Mouse (Mus musculus) lung, embryonic 14.5 days (tissue): ENCODE results near the gene Slc27a3. TPM values are rescaled to one million over a fixed set of nuclear protein-coding genes. Genes with fewer than 3 reads are reported as not detected.
A peak's percentile ranks its signal among the peaks of the same experiment; 100 is the strongest.

ENCODE experiments used
- ATAC-seq: fragments of 200-750 bp; cut with Nextera tagmentation; 2 replicates; pipeline ENCODE4 v1.8.0; 2017; ENCODE audit warnings: mild to moderate bottlenecking, moderate TSS enrichment, moderate library complexity; ENCODE audit not compliant: insufficient read depth
- DNase-seq: peaks from one replicate; pipeline ENCODE4 v3.0.0-alpha.2; 2015
- H3K27ac ChIP-seq: fragments of 300-500 bp; sonication (generic); 2 replicates; pipeline ENCODE4 v1.5.1; 2014; ENCODE audit warnings: low read depth, mild to moderate bottlenecking, moderate library complexity
- H3K27me3 ChIP-seq: fragments of 300-500 bp; sonication (generic); 2 replicates; pipeline ENCODE4 v1.6.1; 2014; ENCODE audit warnings: low read length, control low read depth; ENCODE audit not compliant: insufficient read depth
- H3K36me3 ChIP-seq: fragments of 300-500 bp; sonication (generic); 2 replicates; pipeline ENCODE4 v1.6.1; 2014; ENCODE audit warnings: control low read depth; ENCODE audit not compliant: insufficient read depth
- H3K4me1 ChIP-seq: fragments of 300-500 bp; sonication (generic); 2 replicates; pipeline ENCODE4 v1.6.1; 2014; ENCODE audit warnings: antibody characterized with exemption, control low read depth; ENCODE audit not compliant: insufficient read depth
- H3K4me2 ChIP-seq: fragments of 300-500 bp; sonication (generic); 2 replicates; pipeline ENCODE4 v1.6.1; 2014; ENCODE audit warnings: mild to moderate bottlenecking
- H3K4me3 ChIP-seq: fragments of 300-500 bp; sonication (generic); 2 replicates; pipeline ENCODE4 v1.5.1; 2014; ENCODE audit warnings: low read depth, low read length
- H3K9ac ChIP-seq: fragments of 300-500 bp; sonication (generic); 2 replicates; pipeline ENCODE4 v1.6.1; 2014
- H3K9me3 ChIP-seq: fragments of 300-500 bp; sonication (generic); 2 replicates; pipeline ENCODE4 v1.6.1; 2016; ENCODE audit warnings: low read depth, low read length, control low read depth
- CTCF ChIP-seq: IDR thresholded peaks from 2 replicates; pipeline ENCODE4 v1.5.1; 2016; ENCODE audit warnings: antibody characterized with exemption, low read depth
- WGBS: fragments of 180-500 bp; shearing (Covaris S2); extraction: QIAGEN DNeasy Blood & Tissue Kit; methylation state at CpG from one replicate; pipeline ENCODE4 v1.1.7; 2014; 5-methylcytosine and 5-hydroxymethylcytosine counted together
- polyA plus RNA-seq: library from polyadenylated mRNA; unstranded; fragments of >200 nt; fragmentation: Nextera tagmentation; extraction: Ambion mirVana; gene quantifications from 2 replicates; pipeline ENCODE4 v1.2.1, GENCODE M21; 2014

Gene Slc27a3
- polyA plus RNA-seq, 1 experiment from 2014 or later, result 18.4 TPM

DNA sequence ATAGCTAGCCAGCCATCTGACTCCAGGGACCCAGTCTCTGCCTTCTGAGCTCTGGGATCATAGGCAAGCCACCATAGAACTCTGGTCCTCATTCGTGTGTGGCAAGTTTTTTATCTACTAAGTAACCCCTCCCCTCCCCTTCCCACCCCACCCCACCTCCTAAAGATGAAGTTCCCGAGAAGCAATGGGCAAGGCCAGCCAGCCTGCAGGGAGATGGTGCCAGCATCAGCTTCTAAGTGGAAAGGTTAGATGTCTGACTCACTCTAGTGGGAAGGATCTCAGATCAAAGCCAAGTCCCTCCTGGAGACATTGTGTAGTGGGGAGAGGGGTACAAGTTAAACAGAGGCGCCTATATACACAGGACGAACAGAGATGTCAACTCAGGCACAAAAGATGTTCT, 1.3 kb upstream of the Slc27a3 start:
- H3K4me2 ChIP-seq, result no peak overlapping the region
- DNase-seq (no peak), ATAC-seq (no peak)
- H3K9ac ChIP-seq, result no peak overlapping the region
- H3K4me1 ChIP-seq, result peaks cover 17% of the 10 kb centered on the region
- no peak overlapping the region for H3K4me3 ChIP-seq
- no peaks in the 10 kb centered on the region for H3K27me3 ChIP-seq
- no peaks in the 10 kb centered on the region for H3K9me3 ChIP-seq
- H3K36me3 ChIP-seq, result peaks cover 60% of the 10 kb centered on the region
- TF ChIP-seq CTCF, result no peak
- WGBS, result 53% methylated on average over 4 of the region's 4 CpGs
- no peak overlapping the region for H3K27ac ChIP-seq

DNA sequence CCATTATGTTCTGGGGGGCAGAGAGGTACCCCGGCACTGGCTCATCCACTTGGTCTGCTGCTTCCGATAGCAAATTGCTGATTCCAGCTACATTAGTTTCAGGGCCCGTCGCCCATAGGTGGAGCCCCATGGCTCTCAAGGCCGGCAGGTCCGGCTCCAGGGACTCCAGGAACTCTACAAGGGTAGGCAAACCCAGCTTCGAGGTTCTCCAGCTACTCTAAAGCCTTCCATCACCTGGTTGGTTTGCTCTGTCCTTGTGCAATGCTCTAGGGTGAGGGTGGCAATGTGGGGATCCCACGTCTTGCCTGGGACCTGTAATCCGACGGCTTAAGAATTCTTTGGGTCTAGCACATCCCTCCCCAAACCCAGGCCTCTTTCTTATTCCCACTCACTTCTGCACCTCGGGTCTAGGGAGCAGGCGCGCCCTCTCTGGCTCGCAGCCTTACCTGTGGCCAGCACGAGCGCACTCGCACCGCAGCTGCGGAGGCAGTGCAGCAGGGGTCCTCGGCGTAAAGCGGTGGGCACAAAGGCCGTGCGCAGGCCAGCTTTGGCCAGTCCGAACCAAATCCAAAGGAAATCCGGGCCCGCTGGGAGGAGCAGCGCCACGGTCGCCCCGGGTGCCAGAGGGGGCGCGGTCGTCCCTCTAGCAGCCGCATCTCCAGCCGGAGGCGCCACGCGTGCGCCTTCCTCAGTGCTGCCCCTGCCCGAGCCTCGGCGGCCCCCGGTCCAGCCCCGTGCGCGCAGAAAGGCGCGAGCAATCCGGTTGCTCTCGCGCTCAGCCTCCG, 820 bp downstream of the Slc27a3 start:
- 4% methylated on average over 53 of the region's 53 CpGs for WGBS
- TF ChIP-seq CTCF, result peak; percentile 27
- peak overlapping the region; percentile 92 for H3K27ac ChIP-seq
- H3K4me2 ChIP-seq, result peak overlapping the region; percentile 99
- no peaks in the 10 kb centered on the region for H3K27me3 ChIP-seq
- peaks cover 49% of the 10 kb centered on the region for H3K36me3 ChIP-seq
- no peaks in the 10 kb centered on the region for H3K9me3 ChIP-seq
- peak; percentile 66 for ATAC-seq
- H3K9ac ChIP-seq, result peak overlapping the region; percentile 74
- H3K4me1 ChIP-seq, result peaks cover 17% of the 10 kb centered on the region
- peak; percentile 75 for DNase-seq
- H3K4me3 ChIP-seq, result peak overlapping the region; percentile 66

DNA sequence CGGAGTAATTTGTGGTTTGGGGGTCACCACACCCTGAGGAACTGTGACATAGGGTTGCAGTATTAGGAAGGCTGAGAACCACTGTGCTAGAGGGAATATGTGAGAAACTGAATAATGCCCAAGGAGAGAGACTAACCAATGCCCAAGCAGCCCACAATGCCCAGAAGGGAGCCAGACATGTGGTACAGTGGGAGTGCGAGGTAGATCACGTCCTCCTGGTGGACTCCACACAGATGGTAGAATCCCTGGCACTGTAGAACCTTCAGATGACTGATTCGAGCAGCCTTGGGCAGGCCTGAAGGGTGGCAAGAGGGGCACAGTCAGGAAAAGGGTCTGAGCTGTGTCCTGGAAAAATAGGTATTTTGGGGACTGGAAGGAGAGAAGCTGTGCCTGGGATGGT, 1.5 kb downstream of the Slc27a3 start:
- Histone ChIP-seq H3K27ac (no peak overlapping the region), H3K27me3 (no peaks in the 10 kb centered on the region), H3K9me3 (no peaks in the 10 kb centered on the region), H3K4me2 (peak overlapping the region; percentile 99), H3K36me3 (peaks cover 41% of the 10 kb centered on the region), H3K9ac (peak overlapping the region; percentile 74; the same call in 1 of the 2 replicates), H3K4me1 (peaks cover 17% of the 10 kb centered on the region), H3K4me3 (peak overlapping the region; percentile 66)
- TF ChIP-seq CTCF, result no peak
- DNase-seq (no peak), ATAC-seq (no peak)
- 72% methylated on average over 4 of the region's 4 CpGs for WGBS

DNA sequence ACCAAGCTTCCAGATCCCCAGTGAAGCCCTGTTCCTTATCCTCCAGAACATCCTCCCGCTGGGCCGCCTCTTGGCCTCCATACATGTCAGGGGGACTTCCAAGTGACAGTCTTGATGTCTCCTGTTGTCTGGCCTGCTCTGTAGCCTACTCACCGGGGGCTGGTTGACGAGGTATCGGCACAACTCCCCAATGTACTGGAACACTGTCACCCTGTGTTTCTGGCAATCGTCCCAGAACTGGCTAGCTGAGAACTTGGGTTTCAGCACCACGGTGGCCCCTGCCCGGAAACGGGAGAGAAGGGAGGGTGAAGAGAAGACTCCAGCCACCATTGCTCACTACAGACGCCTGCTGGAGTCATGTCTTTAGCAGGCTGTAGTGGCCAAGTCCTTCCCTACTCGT, 2.3 kb downstream of the Slc27a3 start:
- no peak for TF ChIP-seq CTCF
- peak overlapping the region; percentile 99 for H3K4me2 ChIP-seq
- H3K4me1 ChIP-seq, result peaks cover 17% of the 10 kb centered on the region
- no peak overlapping the region for H3K27ac ChIP-seq
- H3K36me3 ChIP-seq, result peaks cover 34% of the 10 kb centered on the region
- 0 out of 2 replicates have a peak overlapping the region, but pooled peaks have one; percentile 2 for H3K4me3 ChIP-seq
- ATAC-seq, result no peak
- 32% methylated on average over 11 of the region's 11 CpGs for WGBS
- H3K9ac ChIP-seq, result 0 out of 2 replicates have a peak overlapping the region, but pooled peaks have one; percentile 5
- peak; percentile 79 for DNase-seq
- no peaks in the 10 kb centered on the region for H3K27me3 ChIP-seq
- no peaks in the 10 kb centered on the region for H3K9me3 ChIP-seq

DNA sequence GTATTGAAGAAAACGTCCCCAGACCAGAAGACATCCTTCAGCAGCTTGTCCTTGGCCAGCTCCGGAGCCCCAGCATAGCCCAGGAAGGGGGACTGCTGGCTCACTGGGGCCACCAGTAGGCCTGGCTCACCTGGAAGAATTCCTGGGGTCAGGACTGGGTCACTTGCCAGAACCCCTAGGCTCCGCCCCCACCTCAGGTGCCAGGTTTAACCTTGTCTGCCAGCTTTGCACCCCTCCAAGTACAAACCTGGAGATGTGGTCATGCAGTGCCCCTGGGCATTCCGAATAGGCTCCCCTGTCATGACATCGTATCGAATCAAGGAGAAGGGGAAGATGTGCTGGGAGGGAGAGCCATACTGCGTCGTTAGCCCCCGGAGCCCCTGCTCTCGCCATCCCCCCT, 2.9 kb downstream of the Slc27a3 start:
- no peak overlapping the region for H3K4me3 ChIP-seq
- H3K27ac ChIP-seq, result no peak overlapping the region
- ATAC-seq (no peak), DNase-seq (no peak)
- H3K4me1 ChIP-seq, result peaks cover 17% of the 10 kb centered on the region
- WGBS, result 86% methylated on average over 10 of the region's 10 CpGs
- no peak overlapping the region for H3K9ac ChIP-seq
- no peaks in the 10 kb centered on the region for H3K9me3 ChIP-seq
- no peak overlapping the region for H3K4me2 ChIP-seq
- no peaks in the 10 kb centered on the region for H3K27me3 ChIP-seq
- peaks cover 28% of the 10 kb centered on the region for H3K36me3 ChIP-seq
- TF ChIP-seq CTCF, result no peak

DNA sequence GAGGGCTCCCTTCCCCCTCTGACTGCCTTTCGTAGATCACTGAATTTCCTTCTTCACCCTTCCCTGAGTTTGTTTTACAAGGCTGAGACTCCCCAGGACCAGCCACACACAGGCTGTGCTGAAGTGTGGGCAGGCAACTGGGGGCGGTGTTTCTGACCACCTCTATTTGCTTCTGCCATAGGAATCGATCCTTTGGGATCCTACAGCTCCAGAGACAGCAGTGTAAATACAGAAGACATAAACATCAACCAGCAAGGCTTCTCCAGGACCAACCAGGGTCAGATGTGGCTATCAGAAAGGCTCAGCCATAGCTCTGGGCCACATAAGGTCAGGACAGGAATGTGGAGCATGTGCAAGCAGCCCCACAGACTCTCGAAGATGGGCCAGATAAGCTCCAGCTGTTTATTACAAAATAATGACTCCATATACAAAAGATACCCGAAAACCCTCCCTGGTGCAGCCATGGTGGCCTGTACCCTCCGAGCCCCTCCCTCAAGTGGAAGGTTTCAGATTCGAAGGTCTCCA, 4.8 kb downstream of the Slc27a3 start:
- no peak overlapping the region for H3K4me3 ChIP-seq
- peaks cover 10% of the 10 kb centered on the region for H3K4me1 ChIP-seq
- no peaks in the 10 kb centered on the region for H3K27me3 ChIP-seq
- 22% methylated on average over 7 of the region's 7 CpGs for WGBS
- no peaks in the 10 kb centered on the region for H3K9me3 ChIP-seq
- H3K36me3 ChIP-seq, result peaks cover 21% of the 10 kb centered on the region; the same call in 1 of the 2 replicates
- ATAC-seq (no peak), DNase-seq (no peak)
- no peak overlapping the region for H3K4me2 ChIP-seq
- no peak overlapping the region for H3K9ac ChIP-seq
- H3K27ac ChIP-seq, result no peak overlapping the region
- TF ChIP-seq CTCF, result no peak

- no peak overlapping the region for H3K4me3 ChIP-seq
- DNase-seq (no peak), ATAC-seq (no peak)
- no peak overlapping the region for H3K9ac ChIP-seq
- H3K27ac ChIP-seq, result no peak overlapping the region
- H3K4me2 ChIP-seq, result no peak overlapping the region
- peaks cover 21% of the 10 kb centered on the region; the same call in 1 of the 2 replicates for H3K36me3 ChIP-seq
- 93% methylated on average over 4 of the region's 4 CpGs for WGBS
- peaks cover 9% of the 10 kb centered on the region for H3K4me1 ChIP-seq
- H3K9me3 ChIP-seq, result no peaks in the 10 kb centered on the region
- TF ChIP-seq CTCF, result no peak
- no peaks in the 10 kb centered on the region for H3K27me3 ChIP-seq
Measured at GRCm38 (mm10) chr3:90383690-90384089, 6.0 kb downstream of the Slc27a3 start.
